Mouse (Mus musculus): ENCODE data around the gene Fancc.
A peak's percentile ranks its signal among the peaks of the same experiment; 100 is the strongest.

Gene Fancc

DNA sequence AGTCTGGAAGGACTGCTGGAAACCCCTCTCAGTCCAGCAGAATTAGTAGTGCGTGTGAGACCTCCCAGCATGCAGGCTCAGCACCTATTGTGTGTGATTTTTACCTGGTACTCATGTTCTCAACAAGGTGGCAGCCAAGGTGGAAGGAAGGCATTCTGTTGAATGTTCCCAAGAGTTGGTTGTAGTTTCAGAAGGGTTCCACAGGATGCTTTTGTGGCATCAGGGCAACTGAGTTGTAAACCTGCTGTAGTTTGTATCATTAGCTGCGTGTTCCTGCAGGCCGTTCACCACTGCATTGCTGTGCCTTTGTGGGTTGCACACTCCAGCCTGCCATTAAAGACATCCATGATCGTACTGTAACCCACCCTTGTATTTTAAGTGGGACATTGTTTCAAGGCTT lies 238.4 kb downstream of the Fancc start:
- DNase-seq: peak; percentile 91

DNA sequence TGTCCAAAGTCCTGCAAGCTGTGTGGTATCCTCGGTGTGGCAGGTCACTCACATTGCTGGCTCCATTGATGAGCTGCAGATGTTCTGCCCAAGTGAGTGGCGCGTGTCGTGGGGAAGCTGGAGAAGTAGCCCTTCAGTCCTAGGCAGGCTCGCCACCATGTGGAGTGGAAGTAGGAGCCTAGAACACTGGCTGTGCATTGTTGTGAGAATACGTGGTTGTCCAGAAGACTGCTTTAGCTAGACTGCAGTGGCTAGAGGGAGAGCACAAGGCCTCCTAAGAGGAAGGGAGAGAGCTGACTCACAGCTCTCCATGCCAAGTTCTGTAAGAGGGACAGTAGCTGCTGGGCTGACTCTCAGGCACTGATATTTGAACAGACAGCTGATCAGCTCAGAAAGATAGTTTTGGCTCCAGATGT lies 238.9 kb downstream of the Fancc start:
- peak; percentile 97 for DNase-seq

DNA sequence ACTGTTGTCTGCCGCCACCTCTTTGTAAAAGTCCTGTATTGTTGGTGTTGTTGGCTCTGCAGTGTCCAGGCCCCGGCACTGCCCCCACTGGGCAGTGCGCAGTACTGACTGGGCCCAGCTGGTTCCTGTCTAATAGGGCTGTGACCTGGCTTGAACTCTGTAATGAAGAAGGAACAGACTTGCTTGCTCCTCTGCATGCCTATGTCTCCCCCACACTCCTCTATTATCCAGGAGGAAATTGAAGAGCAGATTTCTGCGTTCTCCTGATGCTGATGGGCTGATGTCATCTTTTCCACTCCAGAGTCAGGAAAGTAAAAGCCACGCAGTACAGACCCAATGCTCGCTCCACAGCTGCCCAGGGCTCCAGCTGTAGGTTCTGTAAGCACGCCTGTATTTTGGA lies 240.3 kb downstream of the Fancc start:
- peak; percentile 99 for DNase-seq

DNA sequence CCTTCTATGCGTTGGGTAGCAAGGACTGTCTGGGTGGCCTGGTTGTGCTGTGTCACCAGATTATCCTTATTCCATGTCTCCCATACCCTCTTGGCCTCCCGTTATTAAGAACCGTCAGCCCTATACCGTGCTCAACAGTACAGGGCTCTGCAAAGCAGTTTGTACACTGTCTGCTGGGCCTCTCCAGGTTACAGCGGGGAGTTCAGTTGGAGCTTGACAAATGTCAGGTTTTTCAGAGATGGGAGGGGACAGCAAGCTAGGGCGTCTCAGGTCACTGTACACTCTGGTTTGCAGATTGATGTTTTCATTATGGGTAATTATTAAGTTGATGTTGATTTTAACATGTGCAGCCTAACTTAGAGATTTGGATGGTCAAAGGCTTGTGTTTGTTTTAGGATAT lies 240.9 kb downstream of the Fancc start:
- peak; percentile 93 for DNase-seq

DNA sequence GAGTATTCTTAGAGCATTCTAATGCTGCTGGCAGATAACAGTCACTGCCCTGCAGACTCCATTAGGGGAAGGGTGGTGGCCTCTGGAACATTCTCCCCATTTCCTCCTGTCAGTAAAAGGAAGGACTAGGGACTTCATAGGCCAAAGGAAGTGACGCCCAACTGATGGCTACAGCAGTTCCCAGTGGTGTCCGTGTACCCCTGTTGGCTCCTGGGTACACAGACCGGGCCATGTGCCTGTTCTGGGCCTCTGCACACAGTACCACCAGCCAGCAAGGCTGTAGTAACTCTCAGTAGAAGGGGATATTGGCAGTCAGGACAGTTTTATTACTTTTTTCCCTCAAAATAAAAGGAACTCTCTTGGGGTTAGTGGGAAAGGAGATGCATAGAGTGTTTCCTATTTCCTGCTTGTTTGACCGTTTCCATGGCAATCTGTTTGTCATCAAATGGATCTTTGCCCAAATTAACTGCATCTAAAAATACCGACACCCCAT lies 241.5 kb downstream of the Fancc start:
- peak; percentile 99 for DNase-seq

DNA sequence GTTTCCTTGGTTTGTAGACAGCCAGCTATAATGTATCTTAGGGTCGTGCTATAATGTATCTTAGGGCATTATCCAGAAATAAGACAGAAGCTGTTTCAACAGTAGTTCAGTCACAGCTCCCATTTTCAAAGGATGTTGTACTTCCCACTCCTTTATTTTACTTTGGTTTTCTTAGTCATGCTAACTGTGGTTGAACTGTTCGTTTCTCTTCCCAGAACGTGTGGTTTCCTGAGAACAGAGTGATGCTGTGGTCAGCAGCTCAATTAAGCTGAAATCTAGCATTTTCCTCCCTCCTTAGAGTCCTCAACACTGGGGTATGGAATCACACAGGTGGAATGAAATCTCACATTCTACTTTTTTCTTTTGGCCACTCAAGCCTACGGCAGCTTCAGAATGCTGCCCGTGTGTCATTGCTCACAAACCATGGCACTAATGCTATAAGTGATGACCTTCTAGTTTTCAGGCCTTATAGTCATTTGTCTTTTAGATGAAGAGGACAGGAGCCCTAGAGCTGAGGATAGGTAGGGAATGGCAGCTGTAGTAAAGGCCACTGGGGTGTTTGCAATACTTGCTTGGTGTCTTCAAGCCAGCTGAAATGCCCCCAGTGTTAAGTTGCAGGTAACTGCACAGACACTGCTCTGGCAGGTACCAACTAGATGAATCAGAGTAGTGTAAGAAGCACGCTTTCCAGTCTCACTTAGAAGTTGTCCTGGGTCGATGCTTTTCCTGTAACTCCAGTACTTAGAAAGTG lies 243.0 kb downstream of the Fancc start:
- DNase-seq: peak; percentile 81

DNA sequence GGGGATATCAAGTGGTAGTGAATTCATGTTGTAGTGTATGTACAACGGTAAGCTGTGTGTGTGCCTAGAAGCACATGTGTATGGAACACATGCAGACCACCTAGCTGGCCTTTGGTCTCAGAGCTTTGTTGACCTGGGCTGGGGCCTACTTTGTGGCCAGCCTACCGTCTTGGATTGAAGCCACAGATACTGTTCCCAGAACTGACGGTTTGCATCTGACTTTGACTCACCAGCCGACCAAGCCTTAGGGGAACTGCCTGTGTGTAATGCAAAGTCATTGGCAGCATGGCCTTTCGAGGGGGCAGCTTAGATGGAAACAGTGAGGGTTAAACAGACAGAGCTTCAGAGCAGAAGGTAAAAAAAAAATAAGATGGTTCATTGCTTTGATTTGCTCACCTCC lies 243.9 kb downstream of the Fancc start:
- peak; percentile 96 for DNase-seq

DNA sequence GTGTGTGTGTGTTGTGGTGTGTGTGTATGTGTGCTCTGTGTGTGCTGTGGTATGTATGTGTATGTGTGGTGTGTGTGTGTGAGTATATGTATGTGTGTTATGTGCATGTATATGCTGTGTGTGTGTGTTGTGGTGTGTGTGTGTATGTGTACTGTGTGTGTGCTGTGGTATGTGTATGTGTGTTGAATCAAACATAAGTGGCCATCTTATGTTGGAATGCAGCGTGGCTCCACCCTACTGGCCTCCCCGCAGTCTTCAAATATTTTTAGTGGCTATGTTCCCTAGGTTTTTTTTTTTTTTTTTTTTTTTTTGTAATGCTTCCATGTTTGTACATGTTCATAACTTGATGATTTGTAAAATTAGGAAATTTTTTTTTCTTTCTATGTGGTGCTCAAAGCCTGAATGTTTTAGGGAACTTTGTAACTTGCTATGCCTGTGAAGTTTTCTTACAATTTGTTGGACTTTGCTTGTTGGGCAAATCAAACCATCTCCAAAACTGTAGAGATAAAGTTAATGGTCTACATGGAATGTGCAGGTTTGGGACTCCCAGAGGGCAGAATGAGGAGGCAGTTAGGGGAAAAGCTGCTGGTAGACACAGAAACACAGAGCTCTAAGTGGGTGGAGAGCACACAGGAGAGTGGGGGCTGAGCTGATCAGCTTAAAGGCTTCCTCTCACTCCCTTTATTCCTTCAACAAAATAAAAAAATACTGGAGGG lies 244.6 kb downstream of the Fancc start:
- peak; percentile 70 for DNase-seq

DNA sequence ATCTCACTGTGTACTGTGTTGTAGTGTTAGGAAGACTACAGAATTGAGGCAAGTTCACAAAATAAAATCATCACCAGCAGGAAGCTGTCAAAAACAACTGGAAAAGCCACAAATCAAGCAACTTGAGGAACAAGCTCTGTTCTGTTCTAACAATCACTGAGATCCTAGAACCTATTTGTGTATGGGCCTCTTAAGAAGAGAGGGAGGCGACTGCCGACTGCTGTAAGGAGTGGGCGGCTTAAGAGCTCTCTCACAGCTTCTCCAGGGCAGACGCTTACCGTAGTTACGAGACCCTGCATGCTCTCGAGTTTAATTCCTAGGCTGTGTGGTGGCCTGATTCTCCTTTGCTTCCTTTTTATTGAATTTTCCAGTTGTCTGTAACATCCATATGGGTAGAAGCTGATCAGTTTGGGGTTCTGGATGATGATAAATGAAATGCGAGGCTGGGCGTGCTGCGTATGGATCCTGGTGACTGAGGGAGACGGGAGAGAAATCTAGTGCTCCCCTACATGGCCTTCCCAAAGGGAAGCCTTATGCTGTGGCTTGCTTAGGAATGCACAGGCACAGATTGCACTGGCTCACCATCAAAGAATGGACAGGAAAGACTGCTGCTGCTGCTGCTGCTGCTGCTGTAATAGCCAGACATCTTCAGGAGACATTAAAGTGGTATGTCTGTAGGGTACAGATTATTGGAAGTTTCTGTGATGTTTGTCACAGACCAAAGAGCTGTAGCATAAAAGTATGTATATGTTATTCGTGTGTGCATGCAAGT lies 245.8 kb downstream of the Fancc start:
- DNase-seq: peak; percentile 90

DNA sequence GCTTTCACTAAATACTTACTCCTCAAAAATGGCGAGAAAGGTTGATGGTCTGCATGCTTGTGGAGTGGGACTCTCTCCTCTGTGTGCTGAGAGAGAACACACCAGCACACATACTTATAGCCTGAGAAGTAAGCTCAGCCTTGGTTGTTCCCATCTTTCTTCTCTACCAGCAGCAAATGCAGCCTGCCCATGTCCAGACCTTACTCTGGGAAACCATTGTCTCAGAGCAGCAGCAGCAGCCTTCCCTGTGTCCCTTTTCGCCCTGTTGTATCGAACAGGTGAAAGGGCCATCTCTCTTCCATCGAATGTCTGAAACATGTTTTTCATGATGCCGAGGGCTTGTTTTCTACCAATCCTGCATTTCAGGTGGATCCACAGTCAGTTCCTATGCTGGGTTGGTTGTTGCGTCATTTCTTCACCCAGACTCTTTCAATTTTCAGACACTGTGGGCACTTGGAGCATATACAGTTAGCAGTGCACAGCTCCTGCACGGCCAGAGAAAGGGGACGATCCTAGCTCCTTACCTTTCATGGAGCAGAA lies 246.6 kb downstream of the Fancc start:
- DNase-seq: peak; percentile 91

DNA sequence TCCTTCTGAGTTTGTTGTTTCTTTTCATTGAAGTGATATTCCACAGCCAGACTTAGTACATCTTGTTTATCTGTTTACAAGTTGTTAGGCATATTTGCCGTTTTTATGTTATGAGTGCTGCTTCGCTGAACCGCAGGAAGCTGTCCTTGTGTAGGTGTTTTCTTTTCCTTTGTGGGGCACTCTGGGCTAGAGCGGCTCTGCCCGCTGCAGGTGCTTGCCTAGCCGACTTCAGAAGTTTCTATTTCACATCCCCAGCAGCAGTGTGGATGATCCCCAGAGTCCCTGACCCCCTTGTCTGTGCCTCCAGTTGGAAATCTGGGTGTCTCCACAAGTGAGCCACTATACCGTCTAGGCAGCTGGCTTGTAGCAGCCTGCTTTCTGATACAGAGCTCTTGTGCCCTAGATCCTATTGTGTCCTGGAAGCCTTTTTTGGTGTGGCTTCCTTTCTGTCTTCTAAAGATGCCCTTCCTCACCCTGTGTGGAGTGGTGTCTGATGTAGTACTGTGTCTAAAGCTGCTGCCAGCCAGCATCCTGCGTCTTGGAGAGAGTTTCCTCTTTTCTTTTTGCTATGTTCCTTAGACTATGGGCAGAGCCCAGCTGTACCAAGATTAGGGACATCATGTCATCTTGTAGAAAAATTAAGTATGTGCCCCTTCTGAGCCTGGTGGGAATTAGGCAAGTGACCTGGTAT lies 247.2 kb downstream of the Fancc start:
- peak; percentile 91 for DNase-seq

DNA sequence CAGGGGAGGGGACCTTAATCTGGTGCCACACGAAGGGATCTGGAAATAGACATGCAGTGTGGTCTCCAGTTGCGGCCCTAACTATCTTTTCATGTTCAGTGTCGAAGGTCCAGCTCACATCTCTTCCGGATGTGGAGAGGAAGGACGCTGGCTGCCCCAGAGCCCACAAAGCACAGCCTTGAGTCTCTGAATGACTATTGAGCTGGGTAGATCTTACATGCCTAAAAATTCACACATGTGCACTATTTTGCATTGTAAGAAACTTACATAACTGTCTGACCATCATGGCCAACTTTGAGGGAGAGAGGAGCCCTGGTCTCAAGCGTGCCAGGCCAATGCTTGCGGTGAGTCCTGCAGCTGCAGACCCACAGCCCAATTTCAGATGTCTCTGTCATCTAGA lies 247.9 kb downstream of the Fancc start:
- peak; percentile 92 for DNase-seq

DNA sequence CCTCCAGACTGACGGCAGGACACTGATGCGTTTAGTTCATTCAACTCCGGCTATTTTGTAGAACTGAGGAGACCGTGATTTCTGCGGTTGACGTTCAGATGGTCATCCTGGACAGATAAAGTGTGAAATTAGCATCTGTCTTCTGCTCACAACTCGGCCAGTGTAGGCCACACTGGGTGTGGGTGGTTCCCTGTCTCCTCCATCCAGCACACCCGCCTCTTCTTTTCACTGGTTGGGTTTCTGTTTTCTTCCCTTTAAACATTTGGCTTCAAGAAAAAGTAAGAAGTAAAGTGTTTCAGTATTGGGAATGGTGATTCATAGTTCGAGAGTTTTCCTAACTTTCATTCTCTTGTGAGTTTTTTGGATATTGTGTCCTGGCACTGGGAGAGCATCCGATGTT lies 248.8 kb downstream of the Fancc start:
- DNase-seq: peak; percentile 92

DNA sequence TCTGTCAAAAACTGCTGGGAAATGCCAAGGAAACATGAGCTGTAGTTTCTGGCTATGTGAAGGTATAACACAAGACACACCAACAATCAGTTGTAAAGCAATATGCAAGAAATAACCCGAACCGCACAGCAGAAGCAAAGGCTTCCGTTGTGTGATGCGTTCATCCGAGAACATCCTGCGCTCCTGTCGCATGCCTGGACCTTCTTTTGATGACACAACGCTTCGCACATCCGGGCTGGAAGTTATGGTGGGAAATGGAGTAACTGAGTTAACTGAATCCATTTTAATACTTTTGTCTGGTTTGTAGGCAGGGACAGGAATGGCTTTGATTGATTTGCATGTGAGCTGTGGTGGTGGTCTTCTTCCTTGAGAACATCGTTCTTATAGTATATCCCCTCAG lies 249.4 kb downstream of the Fancc start:
- DNase-seq: no peak

DNA sequence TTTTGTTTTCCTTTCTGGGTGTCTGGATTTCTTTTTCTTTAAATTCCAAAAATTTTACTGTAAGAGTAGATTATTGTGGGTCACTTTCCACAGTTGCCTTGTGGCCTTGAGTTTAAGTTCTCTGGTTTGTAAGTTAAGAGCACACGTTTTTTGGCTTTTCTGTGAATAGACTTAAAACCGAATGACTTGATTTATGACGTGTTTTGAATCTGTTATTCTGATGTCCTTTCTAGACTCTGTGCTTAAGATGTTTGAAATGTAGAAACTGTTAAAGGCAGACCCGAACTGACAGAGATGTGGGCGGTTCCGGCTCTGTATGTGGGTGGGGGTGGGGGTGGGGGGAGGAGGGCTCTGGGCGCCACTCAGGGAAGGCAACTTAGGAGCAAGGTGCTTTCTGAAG lies 250.0 kb downstream of the Fancc start:
- DNase-seq: no peak

DNA sequence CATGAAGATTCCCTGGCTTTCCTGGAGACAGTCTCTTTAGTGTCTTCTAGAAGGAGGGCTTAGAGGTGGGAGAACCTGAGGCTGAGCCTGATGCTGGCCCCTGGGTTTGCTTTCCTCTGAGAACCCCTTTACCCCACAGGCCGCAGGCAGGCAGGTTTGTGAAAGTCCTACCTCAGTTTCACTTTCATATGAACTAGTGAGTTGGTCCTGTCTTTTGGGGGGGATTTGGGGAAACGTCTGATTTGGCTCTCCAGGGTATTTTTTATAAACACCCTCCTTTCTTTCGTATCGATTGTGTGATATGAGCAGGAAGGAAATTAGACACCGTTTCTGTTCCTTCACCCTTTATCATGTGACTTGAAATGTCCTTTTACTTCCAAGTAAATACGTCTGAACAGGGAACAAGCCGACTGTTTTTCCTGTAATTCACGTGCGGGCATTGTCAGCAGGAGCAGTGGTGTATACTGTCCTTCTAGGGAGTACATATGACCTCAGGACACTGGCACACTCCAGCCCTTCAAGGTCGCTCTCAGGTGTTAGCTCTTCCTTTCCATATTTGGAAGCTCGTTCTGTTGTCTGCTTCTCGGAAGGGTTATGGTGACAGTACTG lies 250.6 kb downstream of the Fancc start:
- DNase-seq: peak; percentile 94

DNA sequence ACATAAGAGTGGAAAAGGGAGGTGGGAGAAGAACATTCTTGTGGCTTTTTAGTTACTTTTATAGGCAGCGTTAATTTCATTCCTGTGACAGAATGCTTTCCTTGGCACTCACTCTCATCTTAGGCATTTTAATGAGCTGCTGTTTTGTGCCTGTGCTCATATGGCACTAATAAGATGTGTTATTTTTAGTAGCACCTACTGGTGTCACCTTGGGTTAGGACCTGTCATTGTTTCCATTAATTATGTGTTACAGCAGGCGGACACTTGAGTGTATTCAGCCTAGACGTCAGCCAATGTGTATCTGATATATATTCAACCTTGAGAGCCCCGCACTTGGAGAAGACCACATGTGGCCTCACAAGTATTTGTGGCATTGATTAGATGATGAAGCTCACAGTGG lies 251.3 kb downstream of the Fancc start:
- DNase-seq: peak; percentile 83

DNA sequence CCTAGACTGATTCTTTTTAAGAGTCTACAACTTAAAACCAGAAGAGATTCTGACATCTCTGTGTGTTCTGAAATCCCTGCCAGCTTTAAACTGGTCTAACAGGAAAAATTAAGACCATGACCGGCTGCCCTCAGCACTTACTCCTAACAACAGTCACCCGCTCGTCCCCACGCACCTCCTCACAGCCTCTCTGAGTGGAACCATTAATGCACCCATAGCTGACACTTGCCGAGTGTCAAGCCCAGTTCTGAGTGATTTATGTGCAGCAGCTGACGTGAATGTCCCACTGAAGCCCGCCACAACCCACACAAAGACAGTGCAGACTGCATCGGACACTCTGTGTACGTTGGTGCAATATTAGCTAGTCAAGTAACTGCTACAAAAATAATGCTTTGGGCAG lies 251.9 kb downstream of the Fancc start:
- peak; percentile 91 for DNase-seq

DNA sequence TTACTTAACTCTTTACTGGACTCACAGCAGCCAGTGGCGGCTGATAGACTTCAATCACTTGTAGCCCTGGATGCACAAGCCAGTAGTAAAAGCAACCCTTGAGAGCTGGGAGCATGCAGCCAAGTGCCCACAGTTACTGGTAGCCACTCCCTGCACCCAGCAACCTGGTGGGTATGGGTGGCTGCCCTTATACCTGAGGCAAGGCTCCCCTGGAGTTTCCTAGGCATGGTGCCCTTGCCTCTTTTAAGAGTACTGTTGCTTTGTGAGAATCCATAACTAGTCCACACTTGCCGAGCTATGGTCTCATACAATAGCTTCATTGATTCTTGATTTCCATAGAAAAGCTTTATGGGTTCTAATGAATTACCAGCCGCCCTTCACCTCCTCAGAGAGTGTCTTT lies 252.7 kb downstream of the Fancc start:
- no peak for DNase-seq

DNA sequence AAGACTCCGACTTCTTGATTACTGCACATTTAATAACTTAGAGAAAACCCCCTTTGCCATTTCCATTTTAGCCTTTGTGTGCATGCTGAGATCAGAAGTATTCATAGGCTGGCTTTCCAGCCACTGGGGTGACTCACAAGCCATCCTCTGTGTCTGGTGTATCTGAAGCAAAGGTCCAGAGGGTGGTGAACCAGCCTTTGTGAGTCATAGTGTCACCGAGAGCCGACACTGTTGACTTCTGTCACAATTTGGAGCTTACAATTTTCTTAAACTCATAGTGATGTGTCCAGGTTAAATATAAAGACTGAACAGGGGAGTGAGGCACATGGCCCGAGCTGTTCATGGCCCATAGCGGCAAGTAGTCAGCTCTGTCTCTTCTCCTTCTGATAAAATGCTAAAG lies 253.5 kb downstream of the Fancc start:
- DNase-seq: peak; percentile 94

DNA sequence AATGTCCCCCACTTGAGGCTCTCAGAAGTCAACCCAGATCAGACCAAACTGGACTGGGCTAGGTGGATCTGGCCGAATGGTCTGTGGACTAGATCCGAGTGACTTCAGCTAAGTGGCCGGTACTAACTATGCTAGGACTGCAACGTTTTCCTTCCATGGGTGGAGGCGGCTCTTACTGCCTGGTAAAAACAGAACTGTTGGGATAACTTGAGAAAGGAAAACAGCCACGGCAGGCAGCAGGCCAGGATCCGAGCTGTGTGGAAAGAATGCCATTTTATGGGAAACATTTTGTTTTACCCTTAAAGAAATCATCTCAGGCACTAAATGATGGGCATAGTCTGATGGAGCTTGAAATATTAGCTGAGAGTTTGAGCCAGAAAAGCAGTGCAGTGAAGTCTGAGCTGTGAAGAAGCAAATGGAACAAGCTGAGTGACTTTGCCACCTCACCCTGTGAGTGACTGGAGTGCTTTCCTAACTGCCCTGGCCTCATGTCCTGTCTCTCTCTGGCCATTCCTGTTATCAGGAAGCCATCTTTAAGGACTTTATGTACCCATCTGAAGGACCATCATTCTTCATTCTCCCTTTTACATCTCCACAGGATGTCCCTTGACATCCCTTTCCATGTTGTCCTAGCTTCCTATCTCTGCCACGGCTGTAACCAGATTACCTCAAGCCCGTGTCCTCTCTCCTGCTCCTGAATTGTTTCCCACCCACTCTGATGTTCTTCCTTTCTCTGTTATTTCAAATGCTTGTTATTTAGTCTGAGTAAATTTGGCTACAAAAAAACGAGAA lies 254.5 kb downstream of the Fancc start:
- DNase-seq: peak; percentile 96

Data from heart, adult 11 months (tissue).